Mouse (Mus musculus): ENCODE results near the gene Cd300e. TPM values are rescaled to one million over a fixed set of nuclear protein-coding genes. Genes with fewer than 3 reads are reported as not detected.

The Cd300e gene
- polyA plus RNA-seq (2012; ENCODE audit: insufficient read depth, insufficient read length, missing spikeins) = 10.0 and 11.1 TPM in 2 replicates

- Histone ChIP-seq H3K4me3 (ENCODE audit: insufficient read depth, low read length) (no peak within 1 kb of the TSS; the same call in 1 of the 2 replicates), H3K4me1 (ENCODE audit: control insufficient read depth, insufficient read depth, low read length) (peaks cover 47% of the 10 kb centered on the region), H3K27ac (ENCODE audit: insufficient read depth, low read depth, low read length) (peak within 1 kb of the TSS; percentile 30)
- TF ChIP-seq CTCF (IDR thresholded peaks at IDR 0.05; ENCODE audit: low read depth, low read length) (no peak), POLR2A (IDR thresholded peaks at IDR 0.05; ENCODE audit: borderline replicate concordance, low read depth, low read length) (no peak)
Measured at GRCm38 (mm10) chr11:115062077-115062476, at the start of gene Cd300e. Gene Cd300e (minus strand): TSS chr11:115062177.

GRCm38 (mm10) chr11:115110271-115110670 lies 48.3 kb upstream of the Cd300e start:
- Histone ChIP-seq H3K27ac (ENCODE audit: insufficient read depth, low read depth, low read length) (no peak overlapping the region), H3K4me3 (ENCODE audit: insufficient read depth, low read length) (no peak overlapping the region), H3K4me1 (ENCODE audit: control insufficient read depth, insufficient read depth, low read length) (peaks cover 40% of the 10 kb centered on the region)
- no peak for TF ChIP-seq POLR2A (IDR thresholded peaks at IDR 0.05; ENCODE audit: borderline replicate concordance, low read depth, low read length)
- no peak for TF ChIP-seq CTCF (IDR thresholded peaks at IDR 0.05; ENCODE audit: low read depth, low read length)

GRCm38 (mm10) chr11:115108176-115108575 lies 46.2 kb upstream of the Cd300e start:
- Histone ChIP-seq H3K4me3 (ENCODE audit: insufficient read depth, low read length) (no peak overlapping the region), H3K4me1 (ENCODE audit: control insufficient read depth, insufficient read depth, low read length) (peaks cover 33% of the 10 kb centered on the region), H3K27ac (ENCODE audit: insufficient read depth, low read depth, low read length) (peak overlapping the region; percentile 44)
- TF ChIP-seq POLR2A (IDR thresholded peaks at IDR 0.05; ENCODE audit: borderline replicate concordance, low read depth, low read length) (no peak), CTCF (IDR thresholded peaks at IDR 0.05; ENCODE audit: low read depth, low read length) (no peak)

GRCm38 (mm10) chr11:115107403-115107916 lies 45.5 kb upstream of the Cd300e start:
- Histone ChIP-seq H3K4me3 (ENCODE audit: insufficient read depth, low read length) (no peak overlapping the region), H3K4me1 (ENCODE audit: control insufficient read depth, insufficient read depth, low read length) (peaks cover 33% of the 10 kb centered on the region), H3K27ac (ENCODE audit: insufficient read depth, low read depth, low read length) (peak overlapping the region; percentile 56)
- TF ChIP-seq CTCF (IDR thresholded peaks at IDR 0.05; ENCODE audit: low read depth, low read length) (no peak), POLR2A (IDR thresholded peaks at IDR 0.05; ENCODE audit: borderline replicate concordance, low read depth, low read length) (no peak)

- no peak for TF ChIP-seq POLR2A (IDR thresholded peaks at IDR 0.05; ENCODE audit: borderline replicate concordance, low read depth, low read length)
- TF ChIP-seq CTCF (IDR thresholded peaks at IDR 0.05; ENCODE audit: low read depth, low read length) = no peak
- peaks cover 33% of the 10 kb centered on the region for H3K4me1 ChIP-seq (ENCODE audit: control insufficient read depth, insufficient read depth, low read length)
- no peak overlapping the region for H3K27ac ChIP-seq (ENCODE audit: insufficient read depth, low read depth, low read length)
- H3K4me3 ChIP-seq (ENCODE audit: insufficient read depth, low read length) = no peak overlapping the region
Measured at GRCm38 (mm10) chr11:115106638-115107037, 44.7 kb upstream of the Cd300e start.

- H3K4me3 ChIP-seq (ENCODE audit: insufficient read depth, low read length) = no peak overlapping the region
- peaks cover 42% of the 10 kb centered on the region for H3K4me1 ChIP-seq (ENCODE audit: control insufficient read depth, insufficient read depth, low read length)
- no peak for TF ChIP-seq CTCF (IDR thresholded peaks at IDR 0.05; ENCODE audit: low read depth, low read length)
- no peak for TF ChIP-seq POLR2A (IDR thresholded peaks at IDR 0.05; ENCODE audit: borderline replicate concordance, low read depth, low read length)
- H3K27ac ChIP-seq (ENCODE audit: insufficient read depth, low read depth, low read length) = peak overlapping the region; percentile 23
Measured at GRCm38 (mm10) chr11:115104769-115105563, 43.0 kb upstream of the Cd300e start.

GRCm38 (mm10) chr11:115103470-115104413 lies 41.8 kb upstream of the Cd300e start:
- Histone ChIP-seq H3K27ac (ENCODE audit: insufficient read depth, low read depth, low read length) (no peak overlapping the region), H3K4me3 (ENCODE audit: insufficient read depth, low read length) (no peak overlapping the region), H3K4me1 (ENCODE audit: control insufficient read depth, insufficient read depth, low read length) (peaks cover 46% of the 10 kb centered on the region)
- no peak for TF ChIP-seq POLR2A (IDR thresholded peaks at IDR 0.05; ENCODE audit: borderline replicate concordance, low read depth, low read length)
- TF ChIP-seq CTCF (IDR thresholded peaks at IDR 0.05; ENCODE audit: low read depth, low read length) = no peak

- TF ChIP-seq CTCF (IDR thresholded peaks at IDR 0.05; ENCODE audit: low read depth, low read length) = no peak
- TF ChIP-seq POLR2A (IDR thresholded peaks at IDR 0.05; ENCODE audit: borderline replicate concordance, low read depth, low read length) = no peak
- no peak overlapping the region for H3K27ac ChIP-seq (ENCODE audit: insufficient read depth, low read depth, low read length)
- H3K4me1 ChIP-seq (ENCODE audit: control insufficient read depth, insufficient read depth, low read length) = peaks cover 30% of the 10 kb centered on the region
- no peak overlapping the region for H3K4me3 ChIP-seq (ENCODE audit: insufficient read depth, low read length)
Measured at GRCm38 (mm10) chr11:115102116-115102515, 40.1 kb upstream of the Cd300e start.

- H3K4me1 ChIP-seq (ENCODE audit: control insufficient read depth, insufficient read depth, low read length) = peaks cover 25% of the 10 kb centered on the region
- H3K27ac ChIP-seq (ENCODE audit: insufficient read depth, low read depth, low read length) = no peak overlapping the region
- no peak for TF ChIP-seq POLR2A (IDR thresholded peaks at IDR 0.05; ENCODE audit: borderline replicate concordance, low read depth, low read length)
- TF ChIP-seq CTCF (IDR thresholded peaks at IDR 0.05; ENCODE audit: low read depth, low read length) = no peak
- no peak overlapping the region for H3K4me3 ChIP-seq (ENCODE audit: insufficient read depth, low read length)
Measured at GRCm38 (mm10) chr11:115101615-115102051, 39.7 kb upstream of the Cd300e start.

Data from bone marrow macrophage, adult 2 months (primary cell).